Mouse (Mus musculus) embryonic fibroblast, embryonic 13.5 days (primary cell): ENCODE data around the gene Fam168a. TPM values are rescaled to one million over a fixed set of nuclear protein-coding genes. Genes with fewer than 3 reads are reported as not detected.
A peak's percentile ranks its signal among the peaks of the same experiment; 100 is the strongest.
"Not testable (repeated sequence)": the region's sequence is repeated elsewhere in the genome, so short reads cannot be mapped to it uniquely, and the experiment has no call there.

ENCODE experiments used
- H3K27ac ChIP-seq: 2 replicates; pipeline ENCODE4 v1.5.1; 2012; ENCODE audit warnings: low read length, control low read depth, inconsistent platforms; ENCODE audit not compliant: insufficient read depth
- H3K4me1 ChIP-seq: 2 replicates; pipeline ENCODE4 v1.6.1; 2011; ENCODE audit warnings: low read length; ENCODE audit not compliant: control insufficient read depth, insufficient read depth
- H3K4me3 ChIP-seq: 2 replicates; pipeline ENCODE4 v1.5.1; 2011; ENCODE audit warnings: mild to moderate bottlenecking, control low read depth, low read length; ENCODE audit not compliant: insufficient read depth
- CTCF ChIP-seq: IDR thresholded peaks from 2 replicates; pipeline ENCODE4 v1.5.1; 2011; ENCODE audit warnings: mild to moderate bottlenecking, control low read depth, low read length, moderate library complexity, borderline replicate concordance; ENCODE audit not compliant: insufficient read depth
- POLR2A ChIP-seq: IDR thresholded peaks from 2 replicates; pipeline ENCODE4 v1.6.1; 2011; ENCODE audit warnings: low read depth, mild to moderate bottlenecking, control low read depth, low read length, moderate library complexity
- polyA plus RNA-seq: library from polyadenylated mRNA; stranded (reverse); fragments of >200 nt; gene quantifications from 2 replicates; pipeline ENCODE4 v1.2.4, GENCODE M21; 2011; ENCODE audit warnings: low read depth; ENCODE audit not compliant: missing spikeins, insufficient read length

Gene Fam168a
- polyA plus RNA-seq, 1 experiment, result 58.0 TPM

GRCm38 (mm10) chr7:100706883-100707480 lies 547 bp downstream of the Fam168a start:
- H3K27ac ChIP-seq, result peak overlapping the region; percentile 76
- H3K4me1 ChIP-seq, result peaks cover 5% of the 10 kb centered on the region; the same call in 1 of the 2 replicates
- no peak for TF ChIP-seq CTCF
- TF ChIP-seq POLR2A, result no peak
- H3K4me3 ChIP-seq, result peak overlapping the region; percentile 61

GRCm38 (mm10) chr7:100718741-100719140 lies 12.3 kb downstream of the Fam168a start:
- Histone ChIP-seq H3K27ac (no peak overlapping the region), H3K4me3 (no peak overlapping the region), H3K4me1 (no peaks in the 10 kb centered on the region)
- no peak for TF ChIP-seq POLR2A
- no peak for TF ChIP-seq CTCF

GRCm38 (mm10) chr7:100722268-100722667 lies 15.8 kb downstream of the Fam168a start:
- no peak overlapping the region for H3K27ac ChIP-seq
- H3K4me3 ChIP-seq, result no peak overlapping the region
- TF ChIP-seq CTCF (no peak), POLR2A (no peak)
- H3K4me1 ChIP-seq, result no peaks in the 10 kb centered on the region

GRCm38 (mm10) chr7:100723453-100724294 lies 17.2 kb downstream of the Fam168a start:
- TF ChIP-seq POLR2A (no peak), CTCF (no peak)
- no peak overlapping the region for H3K4me3 ChIP-seq
- H3K4me1 ChIP-seq, result no peaks in the 10 kb centered on the region
- H3K27ac ChIP-seq, result no peak overlapping the region

GRCm38 (mm10) chr7:100727538-100728085 lies 21.2 kb downstream of the Fam168a start:
- Histone ChIP-seq H3K4me3 (no peak overlapping the region), H3K4me1 (peaks cover 3% of the 10 kb centered on the region; the same call in 1 of the 2 replicates), H3K27ac (no peak overlapping the region)
- TF ChIP-seq CTCF (no peak), POLR2A (no peak)

GRCm38 (mm10) chr7:100729778-100730177 lies 23.3 kb downstream of the Fam168a start:
- Histone ChIP-seq H3K27ac (no peak overlapping the region), H3K4me3 (no peak overlapping the region), H3K4me1 (peaks cover 9% of the 10 kb centered on the region)
- TF ChIP-seq POLR2A (no peak), CTCF (no peak)

GRCm38 (mm10) chr7:100732341-100733050 lies 26.1 kb downstream of the Fam168a start:
- H3K4me3 ChIP-seq, result peak overlapping the region; percentile 64; the same call in 1 of the 2 replicates
- H3K4me1 ChIP-seq, result peaks cover 9% of the 10 kb centered on the region
- peak overlapping the region; percentile 87 for H3K27ac ChIP-seq
- TF ChIP-seq CTCF, result no peak
- no peak for TF ChIP-seq POLR2A

GRCm38 (mm10) chr7:100733051-100733813 lies 26.8 kb downstream of the Fam168a start:
- peaks cover 9% of the 10 kb centered on the region for H3K4me1 ChIP-seq
- peak overlapping the region; percentile 87 for H3K27ac ChIP-seq
- TF ChIP-seq POLR2A (no peak), CTCF (no peak)
- peak overlapping the region; percentile 64 for H3K4me3 ChIP-seq

- peaks cover 9% of the 10 kb centered on the region for H3K4me1 ChIP-seq
- no peak overlapping the region for H3K4me3 ChIP-seq
- no peak for TF ChIP-seq POLR2A
- TF ChIP-seq CTCF, result no peak
- H3K27ac ChIP-seq, result no peak overlapping the region
These were observed 27.8 kb downstream of the Fam168a start for GRCm38 (mm10) chr7:100734201-100734600.

GRCm38 (mm10) chr7:100734905-100735304 lies 28.5 kb downstream of the Fam168a start:
- H3K4me3 ChIP-seq, H3K4me1 ChIP-seq: not testable (repeated sequence)
- H3K27ac ChIP-seq, result peak overlapping the region; percentile 19; the same call in 1 of the 2 replicates
